Mouse (Mus musculus) bone marrow macrophage, adult 2 months (primary cell): ENCODE results near the gene Mcm10.

Source experiments
- CTCF ChIP-seq: IDR thresholded peaks from 2 replicates; pipeline ENCODE4 v1.5.1; 2012; ENCODE audit warnings: low read depth, mild to moderate bottlenecking, low read length, moderate library complexity
- POLR2A ChIP-seq: IDR thresholded peaks from 2 replicates; pipeline ENCODE4 v1.6.1; 2012; ENCODE audit warnings: mild to moderate bottlenecking, low read depth, low read length, borderline replicate concordance

DNA sequence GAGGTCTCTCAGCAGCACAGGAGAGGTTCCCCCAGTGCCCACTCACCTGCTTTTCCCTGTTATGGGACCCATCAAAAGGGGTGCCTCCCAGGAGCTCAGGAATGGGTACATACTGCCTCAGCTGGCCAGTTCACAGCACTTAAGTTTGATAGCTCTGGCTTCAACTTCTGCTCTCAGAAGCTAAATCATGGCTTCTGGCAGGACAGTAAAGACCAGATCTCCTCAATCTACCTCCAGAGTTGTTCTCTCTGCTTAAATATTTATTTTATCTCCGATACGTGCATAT is 30.8 kb upstream of the Mcm10 start:
- TF ChIP-seq POLR2A: no peak
- no peak for TF ChIP-seq CTCF
